Mouse (Mus musculus) cerebellum, postnatal 14 days (tissue): Measurements from ENCODE around the gene 1700001O22Rik.

Source experiments
- DNase-seq, 2 experiments: peaks; one replicate each; pipeline ENCODE4 v3.0.0; 2021; ENCODE audit warnings: mixed read lengths in 2 of 2

The 1700001O22Rik gene

DNA sequence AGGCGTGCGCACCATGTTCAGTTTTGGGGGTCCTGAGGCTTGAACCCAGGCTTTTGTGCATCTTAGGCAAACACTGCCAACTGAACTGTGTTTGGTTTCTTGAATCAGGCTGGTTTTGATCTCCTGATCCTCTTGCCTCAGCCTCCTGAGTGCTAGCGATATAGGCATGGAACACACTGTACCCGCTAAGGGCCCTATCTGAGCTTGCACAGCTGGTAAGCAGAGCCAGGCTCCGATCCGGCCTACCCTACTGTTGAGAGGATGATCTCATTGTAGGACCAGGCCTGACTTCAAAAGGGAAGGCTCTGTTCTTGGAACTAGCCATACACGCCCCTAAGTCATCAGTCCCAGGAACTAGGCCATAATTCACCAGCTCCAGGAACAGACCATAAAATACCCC is 7.1 kb upstream of the 1700001O22Rik start:
- no peak for DNase-seq

- no peak for DNase-seq
These were observed 6.0 kb upstream of the 1700001O22Rik start for GRCm38 (mm10) chr2:30809503-30809902.

DNA sequence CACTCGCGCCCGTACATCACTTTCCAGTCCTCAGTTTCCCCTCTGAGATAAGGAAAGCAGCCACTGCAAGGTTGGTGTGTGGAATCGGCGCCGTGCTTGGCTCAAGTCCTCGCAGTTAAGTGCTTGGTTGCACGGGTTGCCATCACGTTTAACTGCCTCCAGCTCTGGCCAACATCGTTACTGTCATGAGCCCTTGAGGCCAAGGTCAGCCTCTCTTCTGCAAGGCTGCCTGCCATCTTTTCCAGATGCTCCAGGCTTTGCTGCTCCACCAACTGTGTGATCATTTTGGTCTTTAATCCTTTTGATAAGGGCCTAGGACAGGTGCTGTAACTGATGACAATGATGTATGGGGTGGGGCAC is 4.8 kb upstream of the 1700001O22Rik start:
- DNase-seq, result no peak

DNA sequence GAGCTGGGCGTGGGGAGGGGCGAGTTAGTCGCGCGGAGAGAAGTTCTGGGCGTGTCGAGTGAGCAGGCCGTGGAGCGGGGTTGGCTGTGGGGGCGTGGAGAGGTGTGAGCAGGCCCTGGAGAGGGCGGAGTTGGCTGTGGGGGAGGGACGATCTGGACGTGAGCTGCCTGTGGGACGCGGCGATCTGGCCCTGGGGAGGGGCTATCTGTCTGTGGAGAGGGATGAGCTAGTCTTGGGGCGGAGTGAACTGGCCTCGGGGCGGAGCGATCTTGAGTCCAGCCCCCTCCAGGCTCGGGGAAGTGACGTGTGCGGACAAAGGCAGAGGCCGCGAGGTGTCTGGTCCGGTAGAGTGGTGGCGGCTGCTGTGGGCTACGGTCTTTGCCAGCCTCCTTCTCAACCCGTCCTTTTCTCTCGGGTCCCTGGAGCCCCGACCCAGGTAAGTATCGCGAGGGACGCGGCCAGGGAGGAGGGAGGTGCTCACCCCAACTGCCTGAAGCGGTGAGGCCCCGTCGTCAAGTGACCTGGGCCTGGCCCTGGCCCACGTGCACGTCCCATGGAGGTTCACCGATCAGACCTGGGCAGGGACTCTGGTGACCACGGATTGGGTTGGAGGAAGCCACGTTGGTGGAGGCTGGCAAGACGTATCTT is 4.3 kb upstream of the 1700001O22Rik start, which contains the start of gene Ntmt1:
Gene Ntmt1 (plus strand): TSS at position 179 of the 648 bp plus-strand sequence.
- DNase-seq, result peak; percentile 96 to 98

GRCm38 (mm10) chr2:30807147-30807647 is 3.7 kb upstream of the 1700001O22Rik start:
- no peak for DNase-seq

- no peak for DNase-seq
These were observed 2.5 kb upstream of the 1700001O22Rik start for GRCm38 (mm10) chr2:30805983-30806382.

- peak; percentile 42 to 44 for DNase-seq
These were observed 2.2 kb downstream of the 1700001O22Rik start for GRCm38 (mm10) chr2:30801067-30801852.

DNA sequence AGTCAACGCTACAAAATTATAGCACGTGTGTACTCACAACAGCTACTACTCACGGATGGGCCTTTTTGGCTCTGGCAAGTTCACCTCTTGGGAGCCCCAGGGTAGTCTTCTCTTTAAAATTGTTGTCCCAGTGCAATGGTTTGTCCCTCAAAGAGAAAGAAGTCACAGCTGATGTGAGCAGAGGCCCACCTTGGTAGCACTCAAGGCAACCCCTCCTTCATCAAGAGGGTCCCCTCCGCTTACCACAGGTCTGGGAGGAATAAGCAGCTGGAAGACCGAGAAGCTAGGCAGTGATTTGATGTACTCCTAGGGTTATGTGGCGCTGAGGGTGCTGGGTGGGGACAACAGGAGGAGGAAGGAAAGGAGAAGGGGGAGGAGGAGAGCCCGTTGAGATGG is 2.8 kb downstream of the 1700001O22Rik start:
- DNase-seq, result no peak

DNA sequence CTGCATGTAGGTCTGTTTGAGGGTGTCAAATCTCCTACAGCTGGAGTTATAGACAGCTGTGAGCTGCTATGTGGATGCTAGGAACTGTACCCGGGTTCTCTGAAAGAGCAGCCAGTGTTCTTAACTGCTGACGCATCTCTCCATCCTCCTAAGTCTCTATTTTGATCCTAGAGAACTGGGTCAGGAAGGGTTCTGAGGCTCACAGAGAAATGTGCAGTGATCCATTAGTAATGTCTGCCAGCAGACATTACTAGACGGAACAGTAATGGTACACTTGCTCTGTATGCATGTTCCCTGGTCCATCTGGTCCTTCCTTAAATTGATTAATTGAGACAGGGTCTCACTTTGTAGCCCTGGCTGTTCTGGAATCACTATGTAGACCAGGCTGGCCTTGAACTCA is 4.0 kb downstream of the 1700001O22Rik start:
- DNase-seq, result no peak

DNA sequence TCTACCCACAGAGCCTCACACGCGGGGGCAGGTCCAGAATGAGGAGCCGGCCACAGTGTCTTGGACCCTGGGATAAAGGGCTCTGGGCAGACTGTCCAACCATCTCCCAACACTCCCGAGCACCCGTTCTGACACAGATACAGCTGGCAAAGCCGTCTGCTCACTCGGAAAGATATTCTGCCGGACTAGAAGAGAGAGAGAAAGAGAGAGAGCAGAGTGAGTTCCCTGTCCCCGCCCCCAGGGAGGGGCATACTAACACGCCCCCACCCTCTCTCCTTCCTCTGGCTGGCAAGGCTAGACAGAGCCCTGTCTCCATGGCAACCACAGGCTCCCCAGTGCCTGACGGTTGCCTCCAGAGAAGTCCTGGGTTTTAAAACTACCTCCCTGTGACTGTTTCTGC is 7.1 kb downstream of the 1700001O22Rik start:
- DNase-seq, result peak; percentile 74 to 79

DNA sequence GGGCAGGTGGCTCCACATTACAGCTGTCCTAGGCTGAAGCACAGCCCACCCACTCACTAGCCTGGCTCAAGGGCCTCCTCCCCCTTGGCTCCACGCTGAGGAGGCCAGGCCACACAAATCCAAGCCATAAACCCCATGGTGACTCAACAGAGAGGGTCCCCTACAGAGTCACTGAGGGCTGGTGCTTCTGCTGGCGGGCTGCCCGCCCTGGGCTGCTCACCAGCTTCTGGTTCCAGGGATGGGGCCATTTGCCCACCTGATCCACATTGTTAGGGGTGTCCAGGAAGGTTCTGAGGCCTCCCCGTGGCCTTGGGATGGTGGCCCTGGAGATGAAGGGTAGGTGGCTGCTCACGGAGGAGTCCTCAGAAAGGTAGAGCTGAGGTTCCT is 7.6 kb downstream of the 1700001O22Rik start:
- DNase-seq, result peak; percentile 38 to 57

DNA sequence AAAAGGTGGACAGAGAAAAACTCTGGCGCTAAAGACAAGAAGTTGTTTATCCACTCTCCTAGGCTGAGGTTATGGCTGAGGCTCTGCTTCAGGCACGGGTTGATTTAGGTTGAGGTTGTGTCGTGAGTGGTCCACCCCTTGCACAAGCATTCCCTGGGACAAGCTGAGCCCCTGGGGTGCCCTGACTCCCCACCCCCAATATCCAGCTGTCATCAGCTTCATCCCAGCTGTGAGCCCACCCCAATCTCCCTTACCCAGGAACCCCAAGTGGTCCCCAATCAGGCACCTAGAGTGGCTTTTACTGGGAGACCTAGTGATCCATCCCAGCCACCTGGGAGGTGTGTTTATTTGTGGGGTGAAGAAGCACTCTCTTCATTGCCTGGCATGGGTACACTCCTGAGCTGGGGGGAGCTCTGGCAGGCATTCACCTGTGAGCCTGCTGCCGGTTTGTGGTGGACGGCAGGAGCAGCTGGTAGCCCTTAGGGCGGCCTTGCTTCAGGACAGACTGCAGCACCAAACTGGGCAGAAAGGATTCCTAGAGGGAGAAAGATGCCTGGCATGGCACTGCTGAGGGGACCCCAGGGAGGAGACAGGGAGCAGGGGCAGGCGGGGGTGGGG is 8.1 kb downstream of the 1700001O22Rik start:
- DNase-seq, result peak; percentile 27 to 36

DNA sequence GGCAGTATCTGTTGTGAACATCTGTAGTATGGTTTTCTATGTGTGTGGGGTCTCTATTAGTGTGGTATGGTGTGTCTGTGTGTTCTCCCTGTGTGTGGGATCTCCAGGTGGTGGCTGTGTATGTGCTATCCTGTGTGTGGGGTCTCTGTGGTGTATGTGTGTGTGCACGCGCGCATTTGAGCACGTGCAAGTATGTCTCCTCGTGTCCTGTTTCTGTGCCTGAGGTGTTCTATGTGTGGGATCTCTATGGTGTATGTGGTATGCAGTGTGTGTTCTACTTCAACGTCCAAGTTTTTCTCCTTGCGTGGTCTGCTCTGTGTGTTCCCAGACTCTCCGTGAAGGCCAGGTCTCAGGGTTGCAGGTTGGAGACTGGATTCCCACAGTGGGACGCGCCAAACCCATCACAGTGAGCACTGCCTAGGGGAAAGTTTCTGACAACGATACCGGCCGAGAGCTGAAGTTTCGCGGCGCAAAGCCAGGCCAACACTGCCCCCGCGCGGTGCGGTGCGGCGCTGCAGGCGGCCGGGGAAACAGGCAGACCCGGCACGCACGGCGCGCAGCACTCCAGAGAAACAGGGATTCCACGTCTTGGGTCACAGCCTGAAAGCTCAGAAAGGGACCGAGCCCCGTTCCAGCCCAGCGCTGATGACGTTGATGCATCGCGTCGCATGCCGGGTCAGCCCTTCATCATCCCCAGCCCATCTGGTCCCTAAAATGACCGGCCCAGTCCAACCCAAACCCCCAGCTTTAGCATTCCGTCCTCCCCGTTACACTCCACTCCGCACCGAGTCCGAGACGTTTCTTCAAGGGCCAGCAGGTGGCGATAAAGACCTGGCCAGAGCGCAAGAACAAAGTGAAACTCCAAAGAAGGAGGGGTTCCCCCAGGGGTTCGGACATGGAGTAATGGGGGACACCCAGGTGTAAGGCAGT is 9.0 kb downstream of the 1700001O22Rik start:
- peak; percentile 98 to 99 for DNase-seq

DNA sequence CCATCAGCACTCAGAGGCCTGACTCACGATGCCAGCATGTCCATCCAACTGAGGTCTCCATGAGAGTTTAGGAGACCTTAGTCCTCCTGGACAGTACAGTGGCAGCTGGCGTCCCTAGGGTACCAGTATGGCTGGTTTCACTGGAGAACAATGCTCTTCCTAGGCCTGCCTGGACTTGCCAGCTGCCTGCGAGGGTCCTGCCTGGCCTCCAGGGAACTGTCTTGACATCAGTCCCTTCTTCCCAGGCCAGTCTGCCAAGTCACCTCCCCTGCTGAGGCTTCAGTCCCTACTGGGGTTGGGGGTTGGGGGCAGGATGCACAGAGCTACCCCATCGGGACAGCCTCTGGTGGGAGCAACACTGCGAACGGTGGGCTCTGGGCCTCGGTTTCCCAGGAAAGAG is 11.4 kb downstream of the 1700001O22Rik start:
- DNase-seq, result no peak

- DNase-seq, result no peak
These were observed 16.0 kb downstream of the 1700001O22Rik start for GRCm38 (mm10) chr2:30787466-30787865.

- DNase-seq, result no peak
These were observed 19.1 kb downstream of the 1700001O22Rik start for GRCm38 (mm10) chr2:30784078-30784994.

- DNase-seq, result peak; percentile 71 to 79
These were observed 20.1 kb downstream of the 1700001O22Rik start for GRCm38 (mm10) chr2:30783346-30783745.

DNA sequence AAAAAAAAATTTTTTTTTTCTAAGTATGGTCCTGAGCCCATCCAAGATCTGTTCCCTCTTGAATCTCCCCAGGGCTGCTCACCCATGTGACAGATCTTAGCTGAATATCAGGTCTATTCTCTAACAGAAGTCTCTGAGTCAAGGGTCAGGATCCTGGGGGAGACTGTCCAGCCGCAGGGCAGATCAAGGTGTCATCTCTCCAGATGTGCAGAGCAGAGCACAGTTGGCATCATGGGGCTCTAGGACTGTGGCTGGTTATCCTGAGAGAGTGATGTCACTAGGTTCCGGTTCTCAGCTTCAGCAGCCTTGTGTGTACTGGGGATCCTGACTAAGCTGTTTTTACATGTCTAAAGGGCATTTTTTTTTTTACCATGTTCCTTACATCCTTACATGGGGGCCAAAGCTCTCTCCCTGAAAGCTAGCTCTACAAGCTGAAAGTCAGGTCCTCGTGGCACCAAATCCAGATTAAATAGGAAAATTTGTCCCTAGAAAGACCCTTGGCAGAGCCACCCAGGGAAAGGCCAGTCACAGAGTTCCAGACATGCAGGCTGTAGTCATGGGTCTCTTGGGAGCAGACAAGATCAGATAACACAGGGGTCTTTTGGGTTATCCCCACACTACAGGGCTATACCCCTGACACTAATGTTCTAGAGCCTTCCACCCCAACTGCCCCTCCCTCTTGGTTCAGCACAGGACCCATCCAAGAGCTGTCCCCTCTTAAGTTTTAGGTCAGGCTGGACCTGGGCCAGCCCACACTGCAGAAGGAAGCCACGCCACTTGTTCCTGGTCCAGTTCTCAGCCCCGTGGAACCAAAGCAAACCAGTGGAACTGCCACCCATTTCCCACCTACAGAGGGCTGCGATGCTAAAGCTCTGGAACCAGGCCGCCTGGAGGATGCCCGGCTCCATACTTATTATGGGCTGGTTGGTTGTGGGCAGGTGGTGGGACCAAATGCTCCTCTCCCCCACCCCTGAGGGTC is 20.9 kb downstream of the 1700001O22Rik start:
- no peak for DNase-seq

GRCm38 (mm10) chr2:30779241-30779640 is 24.2 kb downstream of the 1700001O22Rik start:
- DNase-seq, result no peak

DNA sequence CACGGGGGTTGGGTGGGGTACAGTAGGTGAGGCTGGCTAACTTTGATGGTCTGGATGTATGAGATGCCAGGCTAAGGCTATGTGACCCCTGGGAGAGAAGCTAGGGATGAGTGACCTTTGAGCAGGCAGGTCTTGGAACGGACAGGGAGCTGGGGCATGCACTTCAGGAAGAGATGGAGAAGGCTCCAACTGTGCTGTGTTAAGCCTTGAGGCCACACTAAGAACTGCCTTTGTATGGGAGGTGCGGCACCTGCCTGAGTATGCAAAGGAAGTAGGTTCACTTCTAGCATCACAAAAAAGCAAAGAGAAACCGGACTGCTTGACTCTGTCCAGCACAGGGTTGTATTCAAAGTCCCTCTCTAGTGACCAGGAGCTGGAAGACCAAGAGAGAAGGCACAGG is 25.2 kb downstream of the 1700001O22Rik start:
- no peak for DNase-seq
